Mouse (Mus musculus): ENCODE measurements around the gene Caskin1. TPM values are rescaled to one million over a fixed set of nuclear protein-coding genes. Genes with fewer than 3 reads are reported as not detected.

Gene Caskin1
- total RNA-seq, 2 experiments from 2014 or later = 0.10 to 0.43 TPM

- DNase-seq = no peak
- intact Hi-C loops (cut with DNase I) = loop anchor here (5.0 kb wide), 2 partner anchors 138 to 173 kb away; no protein-coding TSS in a partner anchor
These were observed 1.0 kb downstream of the Caskin1 start for GRCm38 (mm10) chr17:24489265-24490030.

GRCm38 (mm10) chr17:24490399-24490798, 2.0 kb downstream of the Caskin1 start:
- DNase-seq = no peak

GRCm38 (mm10) chr17:24494627-24495335, 6.4 kb downstream of the Caskin1 start:
- DNase-seq = peak; percentile 47 to 69
- intact Hi-C loops (cut with DNase I) = loop anchor here (2.0 to 5.0 kb wide), 3 partner anchors 18 to 168 kb away; no protein-coding TSS in a partner anchor

More at GRCm38 (mm10) chr17:24490399-24490798, 2.0 kb downstream of the Caskin1 start:
- intact Hi-C loops (cut with DNase I) = loop anchor here (5.0 kb wide), 2 partner anchors 137 to 172 kb away; no protein-coding TSS in a partner anchor

GRCm38 (mm10) chr17:24495443-24495842, 7.0 kb downstream of the Caskin1 start:
- no peak for DNase-seq
- intact Hi-C loops (cut with DNase I) = loop anchor here (2.0 kb wide), 1 partner anchor 17 kb away; no protein-coding TSS in a partner anchor

GRCm38 (mm10) chr17:24496026-24496425, 7.6 kb downstream of the Caskin1 start:
- intact Hi-C loops (cut with DNase I) = no loop called here
- no peak for DNase-seq

- no peak for DNase-seq
- intact Hi-C loops (cut with DNase I) = no loop called here
These were observed 13.8 kb downstream of the Caskin1 start for GRCm38 (mm10) chr17:24502208-24502607.

GRCm38 (mm10) chr17:24504085-24504484, 15.7 kb downstream of the Caskin1 start:
- no peak for DNase-seq
- intact Hi-C loops (cut with DNase I) = no loop called here

GRCm38 (mm10) chr17:24505286-24505955, 17.0 kb downstream of the Caskin1 start:
- no peak for DNase-seq
- intact Hi-C loops (cut with DNase I) = no loop called here

GRCm38 (mm10) chr17:24506332-24507070, 18.1 kb downstream of the Caskin1 start:
- DNase-seq = peak; percentile 29 to 36
- intact Hi-C loops (cut with DNase I) = no loop called here

GRCm38 (mm10) chr17:24507129-24507664, 18.8 kb downstream of the Caskin1 start:
- DNase-seq = no peak
- intact Hi-C loops (cut with DNase I) = no loop called here

GRCm38 (mm10) chr17:24507806-24508460, 19.5 kb downstream of the Caskin1 start:
- intact Hi-C loops (cut with DNase I) = no loop called here
- DNase-seq = no peak

- DNase-seq = peak; percentile 62 to 67
- intact Hi-C loops (cut with DNase I) = loop anchor here (2.0 kb wide), 1 partner anchor 19 kb away; no protein-coding TSS in a partner anchor
These were observed 25.2 kb downstream of the Caskin1 start for GRCm38 (mm10) chr17:24513609-24514008.

- DNase-seq = peak in 1 of 2 experiments; percentile 29
- intact Hi-C loops (cut with DNase I) = no loop called here
These were observed 26.2 kb downstream of the Caskin1 start for GRCm38 (mm10) chr17:24514270-24515257.

- intact Hi-C loops (cut with DNase I) = no loop called here
- no peak for DNase-seq
These were observed 32.0 kb downstream of the Caskin1 start for GRCm38 (mm10) chr17:24520450-24520849.

- intact Hi-C loops (cut with DNase I) = loop anchor here (5.0 kb wide), 1 partner anchor 42 kb away; no protein-coding TSS in a partner anchor
- DNase-seq = no peak
These were observed 36.3 kb downstream of the Caskin1 start for GRCm38 (mm10) chr17:24524734-24525133.

GRCm38 (mm10) chr17:24527315-24527714, 38.9 kb downstream of the Caskin1 start:
- DNase-seq = no peak
- intact Hi-C loops (cut with DNase I) = loop anchor here (5.0 kb wide), 1 partner anchor 45 kb away; no protein-coding TSS in a partner anchor

- intact Hi-C loops (cut with DNase I) = loop anchor here (5.0 kb wide), 1 partner anchor 46 kb away; no protein-coding TSS in a partner anchor
These were observed 39.5 kb downstream of the Caskin1 start, which contains the start of gene Traf7 for GRCm38 (mm10) chr17:24527723-24528559. Gene Traf7, minus strand, starts transcription at chr17:24527938.

More at GRCm38 (mm10) chr17:24527723-24528559, 39.5 kb downstream of the Caskin1 start, which contains the start of gene Traf7:
- peak; percentile 86 to 91 for DNase-seq
